In the genomic region with DNA sequence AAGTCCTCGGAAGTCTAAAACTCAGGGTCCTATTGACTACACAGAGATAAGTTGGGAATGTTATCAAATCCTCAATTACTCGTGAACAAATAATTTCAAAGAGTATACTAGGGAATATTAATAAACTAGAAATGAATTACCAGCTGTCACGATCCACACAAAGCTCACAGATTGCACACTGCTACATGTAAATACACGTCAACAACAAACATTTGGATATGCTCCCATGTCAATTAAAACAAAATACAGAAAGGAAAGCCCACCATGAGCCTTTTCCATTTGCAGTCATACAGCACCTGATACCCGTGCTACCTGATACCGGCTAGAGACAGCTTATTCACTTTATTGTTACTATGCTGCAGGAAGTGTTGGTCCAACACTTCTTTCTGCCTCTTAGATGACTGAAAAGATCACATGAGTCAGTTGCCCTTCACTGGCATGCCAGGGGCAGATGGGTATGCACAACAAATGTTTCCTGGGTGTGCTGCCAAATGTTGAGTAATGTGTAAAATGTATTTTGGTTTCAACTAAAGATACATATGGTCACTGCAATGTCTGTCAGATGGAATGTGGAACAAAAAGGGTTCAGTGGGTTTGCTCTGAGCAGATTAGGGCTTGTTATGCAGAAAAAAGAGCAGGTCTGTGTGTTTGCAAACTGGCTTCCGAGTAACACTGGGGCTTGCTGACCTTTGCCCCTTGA, we compare ENCODE assay signal across 10 mouse cellular contexts.
DNase-seq lines count a peak whose midpoint lies in the region; ATAC-seq and TF ChIP-seq lines count a peak whose summit lies in the region.
"Had no signal": no experiment of that assay in that cellular context is flagged by ENCODE, and none has a peak within 500 bp of the region (broad histone marks: within the 10 kb centered on the region; RNA-seq: fewer than 3 reads in every experiment).

No protein-coding gene starts in this region.

- no peak for TF ChIP-seq CTCF in lung, adult 2 months (IDR thresholded peaks at IDR 0.05; ENCODE audit: insufficient read depth, low read length)

- H3K4me3 ChIP-seq in limb, embryonic 14.5 days (replicated peaks; ENCODE audit: low read length): no peak overlapping the region
- no peak overlapping the region for H3K4me3 ChIP-seq in limb, embryonic 10.5 days
- no peak overlapping the region for H3K4me3 ChIP-seq in lung, adult 2 months (replicated peaks; ENCODE audit: extremely low read depth, low read depth, low read length)
- H3K4me3 ChIP-seq in kidney, embryonic 14.5 days (ENCODE audit: low read length): no peak overlapping the region

- no peaks in the 10 kb centered on the region for H3K9me3 ChIP-seq in limb, embryonic 14.5 days (ENCODE audit: control insufficient read depth, low read length)
- H3K9me3 ChIP-seq in limb, embryonic 10.5 days (replicated peaks): no peaks in the 10 kb centered on the region
- no peaks in the 10 kb centered on the region for H3K9me3 ChIP-seq in kidney, embryonic 14.5 days (ENCODE audit: control insufficient read depth, low read length)

- no peak overlapping the region for H3K27ac ChIP-seq in limb, embryonic 14.5 days (replicated peaks; ENCODE audit: low read depth, low read length)
- H3K27ac ChIP-seq in limb, embryonic 10.5 days: no peak overlapping the region
- no peak overlapping the region for H3K27ac ChIP-seq in kidney, embryonic 14.5 days (ENCODE audit: low read depth, low read length)

- no peak overlapping the region for H3K9ac ChIP-seq in limb, embryonic 14.5 days (ENCODE audit: low read depth, low read length, severe bottlenecking)
- no peak overlapping the region for H3K9ac ChIP-seq in kidney, embryonic 14.5 days (ENCODE audit: low read depth, low read length)

- TF ChIP-seq POLR2A in limb, embryonic 14.5 days (IDR thresholded peaks at IDR 0.05; ENCODE audit: borderline replicate concordance, extremely low read depth, insufficient read depth, insufficient read length): no peak
- no peak for TF ChIP-seq POLR2A in lung, adult 2 months (IDR thresholded peaks at IDR 0.05; ENCODE audit: borderline replicate concordance, extremely low read depth, low read depth, low read length)

- H3K4me2 ChIP-seq in limb, embryonic 14.5 days (replicated peaks; ENCODE audit: low read depth, low read length, severe bottlenecking): no peak overlapping the region
- no peak overlapping the region for H3K4me2 ChIP-seq in kidney, embryonic 14.5 days (replicated peaks; ENCODE audit: low read depth, low read length)

- no peak for ATAC-seq in limb, embryonic 14.5 days (ENCODE audit: low FRiP score, low read depth)
- ATAC-seq in kidney, embryonic 14.5 days (ENCODE audit: low FRiP score, low TSS enrichment): no peak
- ATAC-seq: intestine, postnatal 0 days had no signal

- no peaks in the 10 kb centered on the region for H3K27me3 ChIP-seq in limb, embryonic 14.5 days (ENCODE audit: control insufficient read depth, insufficient read depth, low read length)
- no peaks in the 10 kb centered on the region for H3K27me3 ChIP-seq in limb, embryonic 10.5 days (ENCODE audit: low read depth, poor library complexity, severe bottlenecking)
- no peaks in the 10 kb centered on the region for H3K27me3 ChIP-seq in kidney, embryonic 14.5 days (ENCODE audit: control insufficient read depth, insufficient read depth, low read length)

- 72% methylated on average over 7 of the region's 7 CpGs for WGBS in limb, embryonic 14.5 days
- 80% methylated on average over 7 of the region's 7 CpGs for WGBS in limb, embryonic 10.5 days
- WGBS in lung, adult 2 months: 69% methylated on average over 7 of the region's 7 CpGs
- WGBS in kidney, embryonic 14.5 days: 80% methylated on average over 7 of the region's 7 CpGs

- H3K36me3 ChIP-seq in limb, embryonic 14.5 days (ENCODE audit: control insufficient read depth, insufficient read depth, low read length): no peaks in the 10 kb centered on the region
- no peaks in the 10 kb centered on the region for H3K36me3 ChIP-seq in limb, embryonic 10.5 days
- H3K36me3 ChIP-seq in kidney, embryonic 14.5 days (ENCODE audit: control insufficient read depth, insufficient read depth, low read length): no peaks in the 10 kb centered on the region

- no peaks in the 10 kb centered on the region for H3K4me1 ChIP-seq in limb, embryonic 14.5 days (ENCODE audit: control insufficient read depth, insufficient read depth, low read length)
- H3K4me1 ChIP-seq in limb, embryonic 10.5 days: peaks cover 5% of the 10 kb centered on the region
- H3K4me1 ChIP-seq in lung, adult 2 months (ENCODE audit: control insufficient read depth, insufficient read depth, low read length): no peaks in the 10 kb centered on the region
- no peaks in the 10 kb centered on the region for H3K4me1 ChIP-seq in kidney, embryonic 14.5 days (ENCODE audit: control insufficient read depth, insufficient read depth, low read length)

- DNase-seq in limb, embryonic 14.5 days (ENCODE audit: low spot score): peak; percentile 10
- DNase-seq in limb, embryonic 10.5 days (ENCODE audit: low spot score): no peak
- DNase-seq in cerebellum, adult 8-10 months: peak; percentile 78
- DNase-seq in layer of hippocampus, postnatal 10 days (ENCODE audit: low spot score in 2 of 2): peak; percentile 43 to 58
- DNase-seq in right cerebral cortex, postnatal 36 days (ENCODE audit: low spot score in 2 of 2): peak; percentile 1 to 18
- no peak for DNase-seq in lung, adult 2 months
- no peak for DNase-seq in gastrocnemius, postnatal 25 days
- DNase-seq: lung, postnatal 10 days had no signal

Comparison
In these comparisons a context has a peak if more than half of its experiments do, and no peak if none do; other contexts are left out.
1. DNase-seq: peak in limb, embryonic 14.5 days (single experiment), cerebellum, adult 8-10 months (single experiment), layer of hippocampus, postnatal 10 days (2 of 2) and right cerebral cortex, postnatal 36 days (2 of 2); none in limb, embryonic 10.5 days (single experiment), lung, adult 2 months (single experiment) and gastrocnemius, postnatal 25 days (single experiment).